Mouse (Mus musculus) limb, embryonic 13.5 days (tissue): ENCODE measurements around the gene Sh2d1b1. TPM values are rescaled to one million over a fixed set of nuclear protein-coding genes. Genes with fewer than 3 reads are reported as not detected.
"Not testable (repeated sequence)": the region's sequence is repeated elsewhere in the genome, so short reads cannot be mapped to it uniquely, and the experiment has no call there.

Experiments
- ATAC-seq: fragments of 200-750 bp; cut with Nextera tagmentation; 2 replicates; pipeline ENCODE4 v1.8.0; 2017; ENCODE audit warnings: low read depth, moderate number of reproducible peaks, moderate TSS enrichment; ENCODE audit not compliant: low FRiP score
- H3K27ac ChIP-seq: fragments of 300-500 bp; sonication (generic); 2 replicates; pipeline ENCODE4 v1.5.1; 2015; ENCODE audit warnings: inconsistent platforms, mild to moderate bottlenecking, moderate library complexity
- H3K27me3 ChIP-seq: fragments of 300-500 bp; sonication (generic); 2 replicates; pipeline ENCODE4 v1.6.1; 2015; ENCODE audit warnings: mild to moderate bottlenecking, inconsistent platforms
- H3K36me3 ChIP-seq: fragments of 300-500 bp; sonication (generic); 2 replicates; pipeline ENCODE4 v1.6.1; 2015; ENCODE audit warnings: inconsistent platforms, mild to moderate bottlenecking, moderate library complexity
- H3K4me1 ChIP-seq: fragments of 300-500 bp; sonication (generic); 2 replicates; pipeline ENCODE4 v1.6.1; 2015; ENCODE audit warnings: inconsistent platforms
- H3K4me2 ChIP-seq: fragments of 300-500 bp; sonication (generic); replicated peaks from 2 replicates; pipeline ENCODE4 v1.6.1; 2015; ENCODE audit warnings: inconsistent platforms, mild to moderate bottlenecking, moderate library complexity
- H3K4me3 ChIP-seq: fragments of 300-500 bp; sonication (generic); 2 replicates; pipeline ENCODE4 v1.5.1; 2015; ENCODE audit warnings: moderate library complexity, mild to moderate bottlenecking, inconsistent platforms
- H3K9ac ChIP-seq: fragments of 300-500 bp; sonication (generic); 2 replicates; pipeline ENCODE4 v1.6.1; 2015; ENCODE audit warnings: mild to moderate bottlenecking, inconsistent platforms
- H3K9me3 ChIP-seq: fragments of 300-500 bp; sonication (generic); 2 replicates; pipeline ENCODE4 v1.6.1; 2016; ENCODE audit warnings: inconsistent platforms
- WGBS: fragments of 180-500 bp; shearing (Covaris S2); methylation state at CpG from one replicate; pipeline ENCODE4 v1.1.7; 2015; 5-methylcytosine and 5-hydroxymethylcytosine counted together
- polyA plus RNA-seq: library from polyadenylated mRNA; unstranded; fragments of >200 nt; fragmentation: Nextera tagmentation; extraction: Ambion mirVana; gene quantifications from 2 replicates; pipeline ENCODE4 v1.2.1, GENCODE M21; 2015

Sh2d1b1 gene
- polyA plus RNA-seq, result 0.09 TPM in 1 of 2 replicates, not detected in the other

GRCm38 (mm10) chr1:170277016-170277415, at the start of gene Sh2d1b1:
Gene Sh2d1b1, plus strand, starts transcription at chr1:170277320.
- no peak within 1 kb of the TSS for H3K9ac ChIP-seq
- H3K36me3 ChIP-seq, result no peaks in the 10 kb centered on the region
- no peaks in the 10 kb centered on the region for H3K9me3 ChIP-seq
- no peak for ATAC-seq
- no peaks in the 10 kb centered on the region for H3K4me1 ChIP-seq
- WGBS, result 69% methylated on average over 3 of the region's 3 CpGs
- no peak within 1 kb of the TSS for H3K4me2 ChIP-seq
- H3K27ac ChIP-seq, result no peak within 1 kb of the TSS
- H3K4me3 ChIP-seq, result no peak within 1 kb of the TSS
- H3K27me3 ChIP-seq, result no peaks in the 10 kb centered on the region

- not testable (repeated sequence) for H3K4me3 ChIP-seq, H3K4me1 ChIP-seq, H3K4me2 ChIP-seq, H3K9ac ChIP-seq, H3K27me3 ChIP-seq, H3K27ac ChIP-seq, ATAC-seq, H3K9me3 ChIP-seq, H3K36me3 ChIP-seq
- 70% methylated on average over 6 of the region's 6 CpGs for WGBS
Observed at GRCm38 (mm10) chr1:170232688-170233087, 44.4 kb upstream of the Sh2d1b1 start, which contains the start of gene Sh2d1b2. Gene Sh2d1b2, plus strand, starts transcription at chr1:170232749.

GRCm38 (mm10) chr1:170245016-170245415, 32.1 kb upstream of the Sh2d1b1 start:
- WGBS, result 93% methylated on average over 3 of the region's 3 CpGs
- Histone ChIP-seq H3K4me1 (no peaks in the 10 kb centered on the region), H3K4me2 (no peak overlapping the region), H3K9me3 (no peaks in the 10 kb centered on the region), H3K9ac (no peak overlapping the region), H3K27me3 (no peaks in the 10 kb centered on the region), H3K36me3 (no peaks in the 10 kb centered on the region), H3K4me3 (no peak overlapping the region), H3K27ac (no peak overlapping the region)
- ATAC-seq, result no peak

- peak overlapping the region; percentile 65 for H3K4me3 ChIP-seq
- H3K9me3 ChIP-seq, result no peaks in the 10 kb centered on the region
- 27% methylated on average over 30 of the region's 30 CpGs for WGBS
- H3K36me3 ChIP-seq, result no peaks in the 10 kb centered on the region
- H3K27ac ChIP-seq, result no peak overlapping the region
- no peaks in the 10 kb centered on the region for H3K4me1 ChIP-seq
- peak overlapping the region; percentile 86 for H3K9ac ChIP-seq
- ATAC-seq, result peak; percentile 67
- H3K27me3 ChIP-seq, result peaks cover 2% of the 10 kb centered on the region; the same call in 1 of the 2 replicates
- peak overlapping the region; percentile 74 for H3K4me2 ChIP-seq
Observed at GRCm38 (mm10) chr1:170254893-170255559, 22.1 kb upstream of the Sh2d1b1 start.

- Histone ChIP-seq H3K9ac (peak overlapping the region; percentile 86), H3K4me1 (no peaks in the 10 kb centered on the region), H3K4me3 (peak overlapping the region; percentile 65), H3K27ac (no peak overlapping the region), H3K4me2 (peak overlapping the region; percentile 74), H3K27me3 (peaks cover 2% of the 10 kb centered on the region; the same call in 1 of the 2 replicates), H3K36me3 (no peaks in the 10 kb centered on the region), H3K9me3 (no peaks in the 10 kb centered on the region)
- ATAC-seq, result peak; percentile 97
- 7% methylated on average over 19 of the region's 32 CpGs for WGBS
Observed at GRCm38 (mm10) chr1:170255560-170255910, 21.6 kb upstream of the Sh2d1b1 start.

GRCm38 (mm10) chr1:170270281-170270680, 6.8 kb upstream of the Sh2d1b1 start:
- ATAC-seq, result no peak
- Histone ChIP-seq H3K9me3 (peaks cover 4% of the 10 kb centered on the region), H3K36me3 (no peaks in the 10 kb centered on the region), H3K4me3 (no peak overlapping the region), H3K27me3 (no peaks in the 10 kb centered on the region), H3K4me2 (no peak overlapping the region), H3K27ac (no peak overlapping the region), H3K4me1 (no peaks in the 10 kb centered on the region), H3K9ac (no peak overlapping the region)
- 81% methylated on average over 6 of the region's 6 CpGs for WGBS

- 89% methylated on average over 4 of the region's 4 CpGs for WGBS
- Histone ChIP-seq H3K27ac (no peak overlapping the region), H3K9me3 (peaks cover 4% of the 10 kb centered on the region), H3K4me3 (no peak overlapping the region), H3K4me1 (no peaks in the 10 kb centered on the region), H3K9ac (no peak overlapping the region), H3K36me3 (no peaks in the 10 kb centered on the region), H3K27me3 (no peaks in the 10 kb centered on the region), H3K4me2 (no peak overlapping the region)
- ATAC-seq, result no peak
Observed at GRCm38 (mm10) chr1:170270696-170271095, 6.4 kb upstream of the Sh2d1b1 start.

- Histone ChIP-seq H3K4me1 (no peaks in the 10 kb centered on the region), H3K4me2 (no peak overlapping the region), H3K9me3 (no peaks in the 10 kb centered on the region), H3K27me3 (no peaks in the 10 kb centered on the region), H3K9ac (no peak overlapping the region), H3K36me3 (no peaks in the 10 kb centered on the region), H3K27ac (no peak overlapping the region), H3K4me3 (no peak overlapping the region)
- ATAC-seq, result no peak
Observed at GRCm38 (mm10) chr1:170273252-170273651, 3.9 kb upstream of the Sh2d1b1 start.

GRCm38 (mm10) chr1:170282415-170283129, 5.5 kb downstream of the Sh2d1b1 start:
- ATAC-seq, result no peak
- no peaks in the 10 kb centered on the region for H3K36me3 ChIP-seq

GRCm38 (mm10) chr1:170292239-170292951, 15.3 kb downstream of the Sh2d1b1 start:
- H3K9ac ChIP-seq, result no peak overlapping the region
- peak overlapping the region; percentile 31; the same call in 1 of the 2 replicates for H3K4me2 ChIP-seq
- no peaks in the 10 kb centered on the region for H3K9me3 ChIP-seq
- H3K36me3 ChIP-seq, result no peaks in the 10 kb centered on the region
- peak; percentile 59 for ATAC-seq
- H3K27ac ChIP-seq, result no peak overlapping the region
- no peaks in the 10 kb centered on the region; the same call in 1 of the 2 replicates for H3K4me1 ChIP-seq
- 46% methylated on average over 9 of the region's 9 CpGs for WGBS
- H3K27me3 ChIP-seq, result no peaks in the 10 kb centered on the region
- H3K4me3 ChIP-seq, result 0 out of 2 replicates have a peak overlapping the region, but pooled peaks have one; percentile 7

More at GRCm38 (mm10) chr1:170282415-170283129, 5.5 kb downstream of the Sh2d1b1 start:
- H3K9me3 ChIP-seq, result no peaks in the 10 kb centered on the region
- H3K4me3 ChIP-seq, result no peak overlapping the region
- no peak overlapping the region for H3K4me2 ChIP-seq
- H3K27ac ChIP-seq, result no peak overlapping the region
- H3K27me3 ChIP-seq, result no peaks in the 10 kb centered on the region
- 74% methylated on average over 4 of the region's 4 CpGs for WGBS
- no peaks in the 10 kb centered on the region for H3K4me1 ChIP-seq
- H3K9ac ChIP-seq, result no peak overlapping the region

GRCm38 (mm10) chr1:170293257-170293656, 16.1 kb downstream of the Sh2d1b1 start:
- Histone ChIP-seq H3K4me3 (no peak overlapping the region), H3K9me3 (no peaks in the 10 kb centered on the region), H3K36me3 (no peaks in the 10 kb centered on the region), H3K9ac (no peak overlapping the region), H3K4me2 (no peak overlapping the region), H3K4me1 (no peaks in the 10 kb centered on the region; the same call in 1 of the 2 replicates), H3K27me3 (no peaks in the 10 kb centered on the region), H3K27ac (no peak overlapping the region)
- ATAC-seq, result no peak
- WGBS, result 83% methylated on average over 5 of the region's 5 CpGs
